Mouse (Mus musculus) thymus, postnatal 36 days (tissue): ENCODE measurements around the gene Cryab.

Experiments used
- DNase-seq, 2 experiments: peaks; one replicate each; pipeline ENCODE4 v3.0.0; 2022; ENCODE audit warnings: mixed read lengths in 2 of 2

The Cryab gene

DNA sequence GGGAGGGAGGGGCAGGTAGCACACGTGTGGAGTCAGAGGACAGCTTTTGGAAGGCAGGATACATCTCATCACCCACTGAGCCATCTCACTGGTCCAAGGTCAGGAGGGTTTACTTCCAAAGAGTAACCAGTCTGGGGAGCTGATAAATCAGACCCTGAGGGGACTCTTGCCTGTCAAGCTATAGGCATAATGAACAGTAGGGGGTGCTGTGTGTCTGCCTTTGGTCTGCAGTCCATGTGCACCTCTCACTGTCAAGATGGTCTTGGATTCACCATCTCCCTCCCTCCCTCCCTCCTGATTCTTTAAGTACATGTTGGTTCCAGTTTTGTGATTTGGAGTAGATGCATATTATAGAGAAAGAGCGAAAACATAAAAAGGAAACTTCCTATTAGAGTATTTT lies 49.9 kb downstream of the Cryab start:
- peak; percentile 41 to 50 for DNase-seq

DNA sequence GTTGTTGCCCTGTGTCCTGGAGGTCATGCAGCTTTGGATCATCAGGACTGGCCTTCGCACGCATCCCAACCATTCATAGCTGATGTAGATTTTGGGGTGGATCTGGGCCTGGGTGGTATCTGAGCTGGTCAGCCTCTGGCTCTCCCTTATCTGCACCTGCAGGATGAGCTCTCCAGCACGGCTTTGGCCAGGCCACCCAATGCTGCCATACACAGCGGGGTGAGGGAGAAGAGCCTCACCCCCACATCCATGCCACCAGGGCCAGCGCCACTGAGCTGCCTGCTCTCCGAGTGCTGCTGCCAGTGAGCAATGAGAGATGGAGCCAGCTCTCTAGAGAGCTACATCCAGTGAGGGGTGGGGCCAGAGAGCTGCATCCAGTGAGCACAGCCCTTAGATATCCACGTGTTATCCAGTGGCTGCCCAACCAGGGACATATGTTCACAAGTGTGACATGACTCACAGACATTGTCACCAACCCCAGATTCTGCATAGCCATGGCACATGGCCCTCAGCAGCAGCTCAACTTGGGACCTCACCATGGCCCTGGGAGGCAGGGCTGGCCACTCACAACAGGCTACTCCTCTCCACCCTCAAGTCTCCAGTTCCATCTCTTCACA lies 52.0 kb downstream of the Cryab start:
- no peak for DNase-seq
